Mouse (Mus musculus): ENCODE measurements around the gene Fam169b.

Fam169b gene

GRCm38 (mm10) chr7:68273515-68273914, at the start of gene Fam169b:
Gene Fam169b (plus strand): TSS chr7:68273839.
- DNase-seq, result no peak

GRCm38 (mm10) chr7:68224006-68224405, 49.6 kb upstream of the Fam169b start:
- no peak for DNase-seq

GRCm38 (mm10) chr7:68225427-68226054, 48.1 kb upstream of the Fam169b start:
- no peak for DNase-seq

- DNase-seq, result no peak
Observed at GRCm38 (mm10) chr7:68227021-68227420, 46.6 kb upstream of the Fam169b start.

GRCm38 (mm10) chr7:68227621-68228020, 46.0 kb upstream of the Fam169b start:
- DNase-seq, result no peak

GRCm38 (mm10) chr7:68228491-68228890, 45.1 kb upstream of the Fam169b start:
- DNase-seq, result no peak

- no peak for DNase-seq
Observed at GRCm38 (mm10) chr7:68230831-68231230, 42.8 kb upstream of the Fam169b start.

- no peak for DNase-seq
Observed at GRCm38 (mm10) chr7:68232521-68232920, 41.1 kb upstream of the Fam169b start.

GRCm38 (mm10) chr7:68233619-68234223, 39.9 kb upstream of the Fam169b start:
- DNase-seq, result no peak

- no peak for DNase-seq
Observed at GRCm38 (mm10) chr7:68236817-68237216, 36.8 kb upstream of the Fam169b start.

- DNase-seq, result no peak
Observed at GRCm38 (mm10) chr7:68239220-68239827, 34.3 kb upstream of the Fam169b start.

- DNase-seq, result no peak
Observed at GRCm38 (mm10) chr7:68241205-68241604, 32.4 kb upstream of the Fam169b start.

GRCm38 (mm10) chr7:68245681-68246080, 28.0 kb upstream of the Fam169b start:
- no peak for DNase-seq

GRCm38 (mm10) chr7:68246249-68246648, 27.4 kb upstream of the Fam169b start:
- DNase-seq, result no peak

- no peak for DNase-seq
Observed at GRCm38 (mm10) chr7:68250411-68250810, 23.2 kb upstream of the Fam169b start.

GRCm38 (mm10) chr7:68250902-68251301, 22.7 kb upstream of the Fam169b start:
- DNase-seq, result no peak

- no peak for DNase-seq
Observed at GRCm38 (mm10) chr7:68257767-68258166, 15.9 kb upstream of the Fam169b start.

- no peak for DNase-seq
Observed at GRCm38 (mm10) chr7:68258326-68259150, 15.1 kb upstream of the Fam169b start.

GRCm38 (mm10) chr7:68259523-68260081, 14.0 kb upstream of the Fam169b start:
- no peak for DNase-seq

- DNase-seq, result no peak
Observed at GRCm38 (mm10) chr7:68262612-68263200, 10.9 kb upstream of the Fam169b start.

- no peak for DNase-seq
Observed at GRCm38 (mm10) chr7:68263346-68264027, 10.2 kb upstream of the Fam169b start.

GRCm38 (mm10) chr7:68264028-68264453, 9.6 kb upstream of the Fam169b start, which contains the start of gene Pgpep1l:
Gene Pgpep1l (minus strand): TSS chr7:68264233.
- DNase-seq, result no peak

All from B cell, adult 2 months (primary cell).